In the genomic region with DNA sequence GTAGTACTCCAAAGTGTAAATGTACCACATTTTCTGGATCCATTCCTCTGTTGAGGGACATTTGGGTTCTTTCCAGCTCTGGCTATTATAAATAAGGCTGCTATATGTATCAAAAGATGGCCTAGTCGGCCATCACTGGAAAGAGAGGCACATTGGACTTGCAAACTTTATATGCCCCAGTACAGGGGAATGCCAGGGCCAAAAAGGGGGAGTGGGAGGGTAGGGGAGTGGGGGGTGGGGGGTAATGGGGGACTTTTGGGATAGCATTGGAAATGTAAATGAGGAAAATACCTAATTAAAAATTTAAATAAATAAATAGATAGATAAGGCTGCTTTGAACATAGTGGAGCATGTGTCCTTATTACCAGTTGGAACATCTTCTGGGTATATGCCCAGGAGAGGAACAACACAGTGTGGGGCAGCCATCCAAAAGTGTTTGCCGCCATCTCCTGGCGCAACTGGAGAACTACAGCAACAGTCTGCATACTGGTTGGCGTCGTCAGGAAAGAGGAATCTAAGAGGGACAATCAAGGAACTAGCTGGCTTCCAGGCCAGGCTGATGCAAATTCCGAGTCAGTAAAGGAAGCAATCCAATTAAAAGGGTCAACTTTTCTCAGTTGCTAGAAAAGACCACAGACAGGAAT, we compare ENCODE assay signal across 8 mouse cellular contexts. TPM values are rescaled to one million over a fixed set of nuclear protein-coding genes. Genes with fewer than 3 reads are reported as not detected.
DNase-seq lines count a peak whose midpoint lies in the region; ATAC-seq and TF ChIP-seq lines count a peak whose summit lies in the region.
"Not testable (repeated sequence)": the region's sequence is repeated elsewhere in the genome, so short reads cannot be mapped to it uniquely, and the experiment has no call there.

No protein-coding gene starts in this region.

- TF ChIP-seq POLR2A in CH12.LX (IDR thresholded peaks at IDR 0.05; ENCODE audit: low read depth, low read length); testis, adult 2 months (IDR thresholded peaks at IDR 0.05; ENCODE audit: control insufficient read depth, low read depth, low read length): not testable (repeated sequence)

- peak; percentile 64 to 86 for TF ChIP-seq CTCF in CH12.LX (conservative IDR thresholded peaks at IDR 0.05 in 1 of 2, IDR thresholded peaks at IDR 0.05 in 1 of 2; ENCODE audit: low read depth in 2 of 2, low read length in 2 of 2)
- peak; percentile 81; the same call in 1 of the 2 replicates for TF ChIP-seq CTCF in testis, adult 2 months (IDR thresholded peaks at IDR 0.05; ENCODE audit: control insufficient read depth, insufficient read depth, insufficient replicate concordance, low read depth, low read length)

- intact Hi-C loops in heart, postnatal 10 days (cut with DNase I): loop anchor here (1.0 to 5.0 kb wide), 3 partner anchors 92 to 907 kb away; partner anchors contain the start of gene Apbb1ip

- peaks cover 12 to 74% of the 10 kb centered on the region in 2 experiments for H3K36me3 ChIP-seq in CH12.LX (replicated peaks in 1 of 2; ENCODE audit: control insufficient read depth in 1 of 2, insufficient read depth in 1 of 2, low read length in 1 of 2)
- not testable (repeated sequence) for H3K36me3 ChIP-seq in forebrain, embryonic 10.5 days (replicated peaks); liver, embryonic 16.5 days (ENCODE audit: control insufficient read depth, insufficient read depth); neural tube, embryonic 14.5 days (ENCODE audit: control insufficient read depth, insufficient read depth, low read length); testis, adult 2 months (ENCODE audit: control insufficient read depth, insufficient read depth, low read length)

- H3K9me3 ChIP-seq in CH12.LX (replicated peaks; ENCODE audit: low read length); forebrain, embryonic 10.5 days; liver, embryonic 16.5 days (replicated peaks; ENCODE audit: control insufficient read depth, low read length); neural tube, embryonic 14.5 days (ENCODE audit: control insufficient read depth, low read length): not testable (repeated sequence)

- WGBS in forebrain, embryonic 10.5 days: 5% methylated on average over 6 of the region's 6 CpGs
- 3% methylated on average over 6 of the region's 6 CpGs for WGBS in liver, embryonic 16.5 days (ENCODE audit: insufficient replicate concordance)
- 3% methylated on average over 6 of the region's 6 CpGs for WGBS in neural tube, embryonic 14.5 days

- in situ Hi-C loops in CH12.LX (cut with MboI; ENCODE audit: low pct_ligation_motif_present, low pct_unique_long_range_greater_than_20kb, low sequenced_read_pairs): loop anchor here (5.0 to 25.0 kb wide), 2 partner anchors 97 to 902 kb away; no protein-coding TSS in a partner anchor

- H3K9ac ChIP-seq in CH12.LX (ENCODE audit: insufficient read depth, low read depth); liver, embryonic 16.5 days (ENCODE audit: low read depth, low read length); neural tube, embryonic 14.5 days (replicated peaks; ENCODE audit: low read depth, low read length): not testable (repeated sequence)

- TF ChIP-seq RAD21 in CH12.LX (IDR thresholded peaks at IDR 0.05; ENCODE audit: low read depth, low read length): peak; percentile 85

- not testable (repeated sequence) for H3K4me1 ChIP-seq in CH12.LX (ENCODE audit: control insufficient read depth in 1 of 2, insufficient read depth in 2 of 2); forebrain, embryonic 10.5 days; liver, embryonic 16.5 days (ENCODE audit: control insufficient read depth, low read depth, low read length); neural tube, embryonic 14.5 days (ENCODE audit: control insufficient read depth, insufficient read depth, low read length); testis, adult 2 months (ENCODE audit: control insufficient read depth, insufficient read depth, low read length)

- not testable (repeated sequence) for H3K27ac ChIP-seq in CH12.LX (ENCODE audit: insufficient read depth, low read depth); forebrain, embryonic 10.5 days; liver, embryonic 16.5 days (ENCODE audit: low read length); neural tube, embryonic 14.5 days (ENCODE audit: low read depth, low read length); testis, adult 2 months (ENCODE audit: control insufficient read depth, insufficient read depth, low read depth, low read length)

- peak; percentile 74 for DNase-seq in CH12.LX (ENCODE audit: extremely low read depth)
- DNase-seq in c-Kit-positive CD71-negative TER-119-negative erythroid progenitor cells, embryonic 14.5 days (ENCODE audit: low read depth): peak; percentile 52
- DNase-seq in forebrain, embryonic 10.5 days (ENCODE audit: extremely low spot score, low spot score): peak; percentile 71
- DNase-seq in heart, postnatal 10 days: peak; percentile 75 to 86
- peak; percentile 75 to 78 for DNase-seq in kidney, postnatal 4 days

- H3K4me2 ChIP-seq in CH12.LX (ENCODE audit: insufficient read depth, low read depth, poor library complexity, severe bottlenecking); liver, embryonic 16.5 days (ENCODE audit: low read depth, low read length); neural tube, embryonic 14.5 days (ENCODE audit: low read depth, low read length): not testable (repeated sequence)

- ATAC-seq in liver, embryonic 16.5 days (ENCODE audit: low read depth): 0 out of 2 replicates have a peak, but pooled peaks have one; percentile 21
- ATAC-seq in neural tube, embryonic 14.5 days (ENCODE audit: low read depth): peak; percentile 97

- H3K27me3 ChIP-seq in CH12.LX (replicated peaks); forebrain, embryonic 10.5 days (ENCODE audit: poor library complexity, severe bottlenecking); liver, embryonic 16.5 days (ENCODE audit: control insufficient read depth, insufficient read depth, low read depth, low read length); neural tube, embryonic 14.5 days (ENCODE audit: control insufficient read depth, insufficient read depth, low read length); testis, adult 2 months (ENCODE audit: control insufficient read depth, insufficient read depth, low read length): not testable (repeated sequence)

- not testable (repeated sequence) for H3K79me2 ChIP-seq in CH12.LX (replicated peaks; ENCODE audit: control insufficient read depth, extremely low read depth, insufficient read depth, poor library complexity, severe bottlenecking)

- dilution Hi-C loops in CH12.LX (cut with MboI; ENCODE audit: extremely low pct_ligation_motif_present, extremely low pct_unique_long_range_greater_than_20kb, low sequenced_read_pairs): not testable (repeated sequence)

- H3K4me3 ChIP-seq in CH12.LX (replicated peaks in 1 of 3; ENCODE audit: low read depth in 2 of 3, low read length in 2 of 3, poor library complexity in 1 of 3); forebrain, embryonic 10.5 days; liver, embryonic 16.5 days (ENCODE audit: low read depth, low read length); neural tube, embryonic 14.5 days (ENCODE audit: low read depth, low read length); testis, adult 2 months (ENCODE audit: control insufficient read depth, low read depth, low read length): not testable (repeated sequence)

- not testable (repeated sequence) for TF ChIP-seq EP300 in CH12.LX (IDR thresholded peaks at IDR 0.05; ENCODE audit: low read length)

TF ChIP-seq in CH12.LX, 34 proteins besides CTCF, POLR2A, EP300 and RAD21:
- TF ChIP-seq SMC3 (IDR thresholded peaks at IDR 0.05; ENCODE audit: low read depth, low read length) (peak; percentile 85), ZC3H11A (IDR thresholded peaks at IDR 0.05; ENCODE audit: low read depth, low read length) (peak; percentile 36)

RNA-seq across cellular contexts. Expression of gene Pdss1, which starts 30.8 kb away (rescaled TPM):
- 14.2 and 19.4 TPM in 2 replicates for total RNA-seq in CH12.LX (2012; rRNA removed)
- total RNA-seq in CH12.LX (2014; rRNA removed): 29.0 and 35.7 TPM in 2 replicates
- 26.0 and 27.6 TPM in 2 replicates for polyA plus RNA-seq in CH12.LX (2012; ENCODE audit: insufficient read length, low read depth)
- polyA plus RNA-seq in forebrain, embryonic 10.5 days (2016; fragmentation: Nextera tagmentation; extraction: Ambion mirVana): 27.0 and 28.0 TPM in 2 replicates
- total RNA-seq in heart, postnatal 10 days (2021): 10 to 100 TPM; 32.6 to 34.0 TPM
- 10.1 and 10.6 TPM in 2 replicates for polyA plus RNA-seq in liver, embryonic 16.5 days (2015; fragmentation: Nextera tagmentation; extraction: Ambion mirVana)
- 27.9 TPM in 2 replicates for polyA plus RNA-seq in neural tube, embryonic 14.5 days (2014; fragmentation: Nextera tagmentation; extraction: Ambion mirVana)
- 2.5 and 3.4 TPM in 2 replicates for polyA plus RNA-seq in testis, adult 2 months (2012; rRNA removed)
